Mouse (Mus musculus) ES-Bruce4 (cell line): ENCODE measurements around the gene Dpep3. TPM values are rescaled to one million over a fixed set of nuclear protein-coding genes. Genes with fewer than 3 reads are reported as not detected.

ENCODE experiments used
- H3K27ac ChIP-seq: 2 replicates; pipeline ENCODE4 v1.5.1; 2012; ENCODE audit warnings: low read length, inconsistent platforms; ENCODE audit not compliant: insufficient read depth
- H3K27me3 ChIP-seq: 2 replicates; pipeline ENCODE4 v1.6.1; 2012; ENCODE audit warnings: mild to moderate bottlenecking, low read length, inconsistent platforms; ENCODE audit not compliant: control insufficient read depth, poor library complexity, insufficient read depth, severe bottlenecking
- H3K36me3 ChIP-seq: 2 replicates; pipeline ENCODE4 v1.6.1; 2012; ENCODE audit warnings: inconsistent platforms, mild to moderate bottlenecking, low read length, moderate library complexity; ENCODE audit not compliant: control insufficient read depth, poor library complexity, insufficient read depth, severe bottlenecking
- H3K4me1 ChIP-seq: one replicate; pipeline ENCODE4 v1.8.1; 2011; ENCODE audit warnings: low read length; ENCODE audit not compliant: control insufficient read depth, insufficient read depth
- H3K4me3 ChIP-seq: 2 replicates; pipeline ENCODE4 v1.5.1; 2011; ENCODE audit warnings: low read depth, mild to moderate bottlenecking, low read length
- H3K9ac ChIP-seq: 2 replicates; pipeline ENCODE4 v1.6.1; 2012; ENCODE audit warnings: low read depth, mild to moderate bottlenecking, inconsistent platforms; ENCODE audit not compliant: poor library complexity, severe bottlenecking
- H3K9me3 ChIP-seq: replicated peaks from 2 replicates; pipeline ENCODE4 v1.6.1; 2012; ENCODE audit warnings: mild to moderate bottlenecking, low read length, inconsistent platforms; ENCODE audit not compliant: control insufficient read depth, poor library complexity, insufficient read depth, severe bottlenecking
- CTCF ChIP-seq: IDR thresholded peaks from one replicate; pipeline ENCODE4 v1.8.1; 2011; ENCODE audit warnings: low read depth, low read length
- EP300 ChIP-seq: IDR thresholded peaks from 2 replicates; pipeline ENCODE4 v1.6.1; 2011; ENCODE audit warnings: low read depth, low read length; ENCODE audit not compliant: insufficient read depth
- POLR2A ChIP-seq: IDR thresholded peaks from one replicate; pipeline ENCODE4 v1.8.1; 2011; ENCODE audit warnings: low read length; ENCODE audit not compliant: insufficient read depth
- polyA plus RNA-seq: library from polyadenylated mRNA; stranded (reverse); fragments of >200 nt; gene quantifications from 2 replicates; pipeline ENCODE4 v1.2.4, GENCODE M21; 2011; ENCODE audit warnings: low read depth; ENCODE audit not compliant: missing spikeins, insufficient read depth, insufficient read length

The Dpep3 gene
- polyA plus RNA-seq, 1 experiment = 0.48 TPM

- Histone ChIP-seq H3K27me3 (no peaks in the 10 kb centered on the region), H3K36me3 (no peaks in the 10 kb centered on the region; the same call in 1 of the 2 replicates), H3K4me3 (peak overlapping the region; percentile 73), H3K27ac (no peak overlapping the region), H3K9ac (peak overlapping the region; percentile 89), H3K4me1 (peaks cover 10% of the 10 kb centered on the region), H3K9me3 (no peaks in the 10 kb centered on the region)
- TF ChIP-seq CTCF = no peak
- TF ChIP-seq POLR2A = no peak
- TF ChIP-seq EP300 = no peak
Measured at GRCm38 (mm10) chr8:105964506-105965265, 14.5 kb downstream of the Dpep3 start.

GRCm38 (mm10) chr8:105961536-105961935 is 17.7 kb downstream of the Dpep3 start:
- Histone ChIP-seq H3K36me3 (peaks cover 17% of the 10 kb centered on the region), H3K27ac (0 out of 2 replicates have a peak overlapping the region, but pooled peaks have one; percentile 1)

GRCm38 (mm10) chr8:105961101-105961500 is 18.1 kb downstream of the Dpep3 start:
- no peaks in the 10 kb centered on the region for H3K9me3 ChIP-seq
- no peaks in the 10 kb centered on the region for H3K27me3 ChIP-seq
- H3K4me3 ChIP-seq = peak overlapping the region; percentile 54
- no peak overlapping the region for H3K27ac ChIP-seq
- H3K9ac ChIP-seq = peak overlapping the region; percentile 17; the same call in 1 of the 2 replicates
- TF ChIP-seq EP300 = no peak
- TF ChIP-seq CTCF = no peak
- TF ChIP-seq POLR2A = no peak
- H3K4me1 ChIP-seq = peaks cover 10% of the 10 kb centered on the region
- H3K36me3 ChIP-seq = peaks cover 20% of the 10 kb centered on the region

More at GRCm38 (mm10) chr8:105961536-105961935, 17.7 kb downstream of the Dpep3 start:
- peak overlapping the region; percentile 54 for H3K4me3 ChIP-seq
- H3K27me3 ChIP-seq = no peaks in the 10 kb centered on the region
- TF ChIP-seq POLR2A (no peak), EP300 (no peak), CTCF (no peak)
- no peaks in the 10 kb centered on the region for H3K9me3 ChIP-seq
- peak overlapping the region; percentile 17; the same call in 1 of the 2 replicates for H3K9ac ChIP-seq
- peaks cover 10% of the 10 kb centered on the region for H3K4me1 ChIP-seq

- peaks cover 24% of the 10 kb centered on the region for H3K36me3 ChIP-seq
- H3K9ac ChIP-seq = no peak overlapping the region
- no peaks in the 10 kb centered on the region for H3K9me3 ChIP-seq
- H3K27me3 ChIP-seq = no peaks in the 10 kb centered on the region
- H3K4me3 ChIP-seq = no peak overlapping the region
- peaks cover 8% of the 10 kb centered on the region for H3K4me1 ChIP-seq
- TF ChIP-seq EP300 = no peak
- TF ChIP-seq CTCF = no peak
- TF ChIP-seq POLR2A = no peak
- H3K27ac ChIP-seq = no peak overlapping the region
Measured at GRCm38 (mm10) chr8:105959350-105959749, 19.9 kb downstream of the Dpep3 start.

- no peak overlapping the region for H3K4me3 ChIP-seq
- H3K27me3 ChIP-seq = no peaks in the 10 kb centered on the region
- peaks cover 39% of the 10 kb centered on the region for H3K36me3 ChIP-seq
- H3K9me3 ChIP-seq = no peaks in the 10 kb centered on the region
- H3K9ac ChIP-seq = no peak overlapping the region
- H3K27ac ChIP-seq = no peak overlapping the region
- H3K4me1 ChIP-seq = peaks cover 7% of the 10 kb centered on the region
- TF ChIP-seq POLR2A = no peak
- TF ChIP-seq CTCF = no peak
- TF ChIP-seq EP300 = no peak
Measured at GRCm38 (mm10) chr8:105957813-105958212, 21.4 kb downstream of the Dpep3 start.

GRCm38 (mm10) chr8:105956556-105956955 is 22.7 kb downstream of the Dpep3 start:
- H3K27ac ChIP-seq = no peak overlapping the region
- H3K36me3 ChIP-seq = peaks cover 51% of the 10 kb centered on the region
- no peak overlapping the region for H3K9ac ChIP-seq
- H3K27me3 ChIP-seq = no peaks in the 10 kb centered on the region
- H3K9me3 ChIP-seq = no peaks in the 10 kb centered on the region
- no peak for TF ChIP-seq POLR2A
- TF ChIP-seq EP300 = no peak
- TF ChIP-seq CTCF = no peak
- no peak overlapping the region for H3K4me3 ChIP-seq
- H3K4me1 ChIP-seq = peaks cover 3% of the 10 kb centered on the region
